Mouse (Mus musculus) cerebellum, adult 2 months (tissue): ENCODE results near the gene Cxcr1. TPM values are rescaled to one million over a fixed set of nuclear protein-coding genes. Genes with fewer than 3 reads are reported as not detected.
A peak's percentile ranks its signal among the peaks of the same experiment; 100 is the strongest.

ENCODE experiments used
- DNase-seq, 2 experiments: peaks; one replicate each; pipeline ENCODE4 v3.0.0; 2021
- H3K27ac ChIP-seq: fragments of 200-500 bp; 2 replicates; pipeline ENCODE4 v1.5.1; 2012; ENCODE audit warnings: low read length, control low read depth, inconsistent platforms; ENCODE audit not compliant: insufficient read depth
- H3K27me3 ChIP-seq: fragments of 200-500 bp; 2 replicates; pipeline ENCODE4 v1.6.1; 2012; ENCODE audit warnings: inconsistent platforms, mild to moderate bottlenecking, low read length, moderate library complexity; ENCODE audit not compliant: control insufficient read depth, insufficient read depth
- H3K4me1 ChIP-seq: fragments of 200-500 bp; 2 replicates; pipeline ENCODE4 v1.6.1; 2011; ENCODE audit warnings: low read length; ENCODE audit not compliant: control insufficient read depth, insufficient read depth
- H3K4me3 ChIP-seq: fragments of 200-500 bp; replicated peaks from 2 replicates; pipeline ENCODE3; 2011; ENCODE audit warnings: mild to moderate bottlenecking, low read depth, low read length, control low read depth; ENCODE audit not compliant: insufficient read depth
- CTCF ChIP-seq: fragments of 200-500 bp; IDR thresholded peaks from 2 replicates; pipeline ENCODE4 v1.5.1; 2011; ENCODE audit warnings: low read depth, mild to moderate bottlenecking, control low read depth, low read length, moderate library complexity, borderline replicate concordance; ENCODE audit not compliant: insufficient read depth
- POLR2A ChIP-seq: fragments of 200-500 bp; IDR thresholded peaks from 2 replicates; pipeline ENCODE4 v1.6.1; 2011; ENCODE audit warnings: low read length, control low read depth, borderline replicate concordance; ENCODE audit not compliant: insufficient read depth
- WGBS: fragments of 180-500 bp; shearing (Covaris S2); methylation state at CpG from one replicate; pipeline ENCODE4 v1.1.7; 2018; 5-methylcytosine and 5-hydroxymethylcytosine counted together
- polyA plus RNA-seq: library from polyadenylated mRNA; depleted of rRNA; stranded (reverse); fragments of >200 nt; gene quantifications from 2 replicates; pipeline ENCODE4 v1.2.3, GENCODE M21; 2012

Gene Cxcr1
- polyA plus RNA-seq, 1 experiment: not detected

DNA sequence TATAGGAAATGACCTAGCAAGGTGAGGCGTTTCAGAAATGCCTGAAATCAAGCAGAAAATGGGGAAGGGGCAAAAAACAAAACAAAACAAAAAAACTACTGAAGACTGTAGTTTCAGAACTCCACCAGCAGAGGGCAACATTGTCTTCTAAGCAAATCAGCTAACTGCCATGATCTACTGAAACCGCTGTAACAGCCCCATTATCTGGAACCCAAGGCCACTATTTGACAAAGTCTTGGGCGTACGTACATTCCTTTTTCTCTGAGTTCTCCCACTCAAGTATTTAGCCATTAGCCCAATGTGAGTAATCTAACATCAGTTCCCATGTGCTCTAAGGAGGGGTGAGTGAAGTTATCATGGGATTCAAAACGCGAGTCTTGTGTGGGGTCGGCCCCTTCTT is 11.4 kb upstream of the Cxcr1 start:
- no peaks in the 10 kb centered on the region for H3K27me3 ChIP-seq
- WGBS: 63% methylated on average over 7 of the region's 7 CpGs
- H3K4me1 ChIP-seq: no peaks in the 10 kb centered on the region
- DNase-seq: peak; percentile 12 to 23
- no peak overlapping the region for H3K27ac ChIP-seq
- no peak overlapping the region for H3K4me3 ChIP-seq
- no peak; the same call in 1 of the 2 replicates for TF ChIP-seq CTCF
- TF ChIP-seq POLR2A: no peak

DNA sequence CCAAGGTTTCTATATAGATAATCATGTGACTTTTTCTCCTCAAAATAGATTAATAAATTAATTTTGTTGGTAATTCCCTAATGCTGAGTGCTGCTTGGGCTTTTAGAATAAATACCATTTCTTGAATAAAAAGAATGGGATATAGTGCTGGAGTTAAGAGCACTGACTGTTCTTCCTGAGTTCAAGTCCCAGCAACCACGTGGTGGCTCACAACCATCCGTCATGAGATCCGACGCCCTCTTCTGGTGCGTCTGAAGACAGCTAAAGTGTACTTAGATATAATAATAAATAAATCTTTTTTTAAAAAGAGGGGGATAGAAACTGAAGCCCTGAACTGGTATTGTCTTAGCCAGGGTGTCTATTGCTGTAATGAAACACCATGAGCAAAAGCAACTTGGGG is 9.0 kb upstream of the Cxcr1 start:
- TF ChIP-seq CTCF (no peak), POLR2A (no peak)
- 68% methylated on average over 5 of the region's 5 CpGs for WGBS
- no peak for DNase-seq

DNA sequence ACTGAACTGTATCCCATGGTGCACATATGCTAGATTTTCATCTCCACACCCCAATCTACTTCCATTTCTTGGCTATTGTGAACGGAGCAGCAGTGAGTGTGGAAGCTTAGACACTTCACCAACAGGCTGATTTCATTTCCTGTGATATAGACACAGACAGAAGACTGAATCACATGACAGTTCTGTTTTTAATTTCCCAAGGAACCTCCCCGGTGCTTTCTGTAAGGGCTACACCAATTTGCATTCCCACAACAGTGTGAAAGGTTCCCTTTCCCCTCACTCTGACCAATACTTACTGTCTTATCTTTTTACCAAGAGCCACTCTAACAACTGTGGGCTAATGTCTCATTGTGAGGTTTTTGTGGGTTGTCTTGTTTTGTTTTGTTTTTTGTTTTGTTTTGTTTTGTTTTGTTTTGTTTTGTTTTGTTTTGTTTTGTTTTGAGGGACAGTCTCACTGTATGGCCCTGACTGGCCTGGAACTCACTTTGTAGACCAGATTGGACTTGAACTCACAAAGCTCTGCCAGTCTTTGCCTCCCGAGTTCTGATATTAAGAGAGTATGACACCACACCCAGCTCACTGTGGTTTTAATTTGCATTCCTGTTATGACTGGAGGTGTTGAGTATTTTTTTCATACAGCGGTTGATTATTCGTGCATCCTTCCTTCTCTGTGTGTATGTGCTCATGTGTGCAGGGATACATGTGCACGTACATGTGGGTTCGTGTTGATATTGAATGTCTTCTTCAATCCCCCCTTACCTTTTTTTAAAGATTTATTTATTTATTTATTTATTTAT is 6.8 kb upstream of the Cxcr1 start:
- no peaks in the 10 kb centered on the region for H3K27me3 ChIP-seq
- H3K4me1 ChIP-seq: no peaks in the 10 kb centered on the region

More for the DNA sequence above, 9.0 kb upstream of the Cxcr1 start:
- Histone ChIP-seq H3K27me3 (no peaks in the 10 kb centered on the region), H3K4me3 (no peak overlapping the region), H3K4me1 (no peaks in the 10 kb centered on the region), H3K27ac (no peak overlapping the region)

DNA sequence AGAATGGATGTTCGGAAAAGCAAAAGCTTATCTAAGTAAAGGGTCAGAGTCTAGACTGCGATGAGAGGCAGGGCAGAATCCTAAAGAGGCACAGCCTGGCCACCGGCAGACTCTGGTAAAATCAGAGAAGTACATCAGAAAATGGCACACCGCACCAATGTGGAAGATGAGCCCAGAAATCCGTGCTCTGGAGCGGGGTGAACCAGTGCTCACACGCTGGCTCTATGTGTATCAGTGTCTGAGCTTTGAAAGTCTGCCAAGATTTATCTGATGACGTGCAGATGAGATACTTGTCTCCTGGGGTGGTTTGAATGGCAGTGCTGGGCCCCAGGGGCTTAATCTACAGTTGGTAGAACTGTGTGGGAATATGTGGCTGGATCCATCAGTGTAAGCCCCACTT is 4.6 kb upstream of the Cxcr1 start:
- TF ChIP-seq POLR2A (no peak), CTCF (no peak)
- Histone ChIP-seq H3K27ac (no peak overlapping the region), H3K4me3 (no peak overlapping the region), H3K27me3 (no peaks in the 10 kb centered on the region), H3K4me1 (no peaks in the 10 kb centered on the region)
- DNase-seq: no peak
- 41% methylated on average over 8 of the region's 8 CpGs for WGBS

More for the DNA sequence above, 6.8 kb upstream of the Cxcr1 start:
- no peak overlapping the region for H3K27ac ChIP-seq
- WGBS: 76% methylated on average over 7 of the region's 7 CpGs
- no peak overlapping the region for H3K4me3 ChIP-seq
- no peak for TF ChIP-seq POLR2A
- DNase-seq: no peak

DNA sequence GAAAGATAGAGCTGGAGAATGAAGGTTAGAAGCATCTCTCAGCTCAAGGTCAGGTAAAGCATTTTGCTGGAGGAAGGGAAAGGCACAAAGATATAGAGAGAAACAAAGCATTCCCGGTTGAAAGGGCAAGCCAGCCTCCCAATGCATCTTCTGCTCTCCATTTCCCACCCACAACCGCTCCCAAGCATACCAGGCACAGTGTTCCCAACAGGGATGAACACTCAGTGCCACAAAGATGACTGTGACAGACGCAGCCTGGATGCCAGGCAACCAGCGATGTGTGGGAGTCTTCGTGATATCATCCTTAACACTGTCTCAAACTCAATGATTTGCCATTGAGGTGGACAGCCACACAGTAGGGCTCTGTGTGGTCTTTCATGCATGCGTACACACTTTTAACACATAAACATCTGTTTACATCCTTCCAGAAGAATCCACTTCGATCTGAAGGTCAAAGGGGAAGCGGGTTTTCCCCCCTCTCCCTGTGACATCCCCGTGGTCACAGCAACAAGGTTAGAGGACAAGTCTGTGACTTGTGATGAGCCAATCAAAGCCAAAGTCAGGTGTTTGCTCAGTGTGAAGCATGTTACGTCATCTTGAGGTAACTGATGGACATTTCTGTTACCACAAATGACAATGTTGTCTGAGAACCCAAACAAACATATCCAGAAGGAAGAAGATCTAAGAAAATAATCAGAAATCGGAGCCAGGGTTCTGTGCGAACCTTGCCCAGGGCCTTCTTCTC is 3.5 kb upstream of the Cxcr1 start:
- no peak for TF ChIP-seq CTCF
- no peak for TF ChIP-seq POLR2A
- Histone ChIP-seq H3K4me1 (no peaks in the 10 kb centered on the region), H3K4me3 (no peak overlapping the region), H3K27ac (no peak overlapping the region), H3K27me3 (no peaks in the 10 kb centered on the region)
- no peak for DNase-seq
- 77% methylated on average over 12 of the region's 12 CpGs for WGBS

DNA sequence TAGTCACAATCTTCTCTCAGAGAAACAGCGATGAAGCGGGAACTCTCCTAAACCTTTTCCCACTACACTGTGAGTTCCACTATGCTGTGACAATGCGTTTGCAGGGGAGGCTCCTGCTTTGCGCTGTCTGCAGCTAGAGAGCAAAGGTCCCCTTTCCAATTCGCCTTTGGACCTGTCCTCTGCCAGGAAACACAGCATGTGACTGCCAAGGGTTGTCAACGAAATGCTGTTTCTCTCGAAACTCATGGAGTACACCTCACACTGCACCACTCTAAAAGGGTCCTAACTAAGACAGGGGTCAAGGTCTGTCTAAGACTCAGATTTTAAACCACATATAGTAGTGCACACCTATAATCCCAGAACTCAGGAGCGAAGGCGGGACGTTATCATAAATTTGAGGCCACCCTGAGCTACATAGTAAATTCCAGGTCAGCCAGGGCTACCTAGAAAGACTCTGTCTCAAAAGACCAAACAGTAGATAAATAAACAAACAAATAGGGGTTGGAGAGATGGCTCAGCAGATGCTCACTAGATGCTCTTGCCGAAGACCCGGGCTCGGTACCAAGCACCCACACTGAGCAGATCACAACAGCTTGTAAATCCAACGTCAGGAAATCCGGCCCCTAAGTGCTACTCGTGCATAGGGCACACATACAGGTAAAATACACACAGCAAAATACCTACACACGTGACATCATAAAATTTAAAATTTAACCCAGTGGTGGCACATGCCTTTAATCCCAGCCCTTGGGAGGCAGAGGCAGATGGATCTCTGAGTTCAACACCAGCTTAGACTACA is 2.4 kb upstream of the Cxcr1 start:
- WGBS: 74% methylated on average over 17 of the region's 17 CpGs
- Histone ChIP-seq H3K4me1 (no peaks in the 10 kb centered on the region), H3K4me3 (no peak overlapping the region), H3K27me3 (no peaks in the 10 kb centered on the region), H3K27ac (no peak overlapping the region)
- no peak for TF ChIP-seq POLR2A
- no peak for TF ChIP-seq CTCF
- DNase-seq: no peak

DNA sequence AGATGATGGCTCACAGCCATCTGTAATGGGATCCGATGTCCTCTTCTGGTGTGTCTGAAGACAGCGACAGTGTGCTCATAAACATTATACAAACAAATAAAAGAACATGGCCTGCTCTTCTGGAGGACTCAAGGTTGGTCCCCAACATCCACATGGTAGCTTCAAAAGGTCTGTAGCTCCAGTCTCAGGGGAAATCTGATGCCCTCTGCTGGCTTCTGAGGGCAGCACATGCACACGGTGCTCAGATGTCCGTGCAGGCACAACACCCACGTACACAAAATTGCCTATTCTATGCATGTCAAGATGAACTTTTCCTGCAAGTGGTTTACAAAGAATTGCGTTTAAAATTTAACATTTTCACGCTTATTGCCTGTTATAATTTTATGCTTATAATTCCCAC is 1.5 kb upstream of the Cxcr1 start:
- WGBS: 51% methylated on average over 7 of the region's 7 CpGs
- Histone ChIP-seq H3K27me3 (no peaks in the 10 kb centered on the region), H3K27ac (no peak overlapping the region), H3K4me1 (no peaks in the 10 kb centered on the region), H3K4me3 (no peak overlapping the region)
- no peak for DNase-seq
- TF ChIP-seq CTCF (peak; percentile 33; the same call in 1 of the 2 replicates), POLR2A (no peak)

DNA sequence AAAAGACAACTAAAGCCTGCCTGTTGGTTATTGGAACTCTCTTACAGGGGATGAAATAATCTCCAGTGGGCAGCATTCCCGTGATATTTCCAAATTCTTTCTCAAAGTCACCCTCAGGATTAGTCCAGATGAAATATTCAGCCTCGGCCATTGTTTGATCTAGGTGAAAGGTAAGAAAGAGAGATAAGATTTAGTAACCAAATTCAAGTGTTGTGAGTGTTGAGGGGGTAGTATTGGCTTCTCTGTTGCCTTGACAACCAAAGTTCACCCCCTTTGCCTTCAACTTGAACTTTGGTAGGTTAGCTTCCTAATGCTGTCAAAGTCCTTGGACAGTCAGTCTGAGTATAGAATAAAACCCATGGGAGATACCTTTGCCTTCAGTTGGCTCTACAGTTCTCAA is 1.7 kb downstream of the Cxcr1 start:
- H3K27me3 ChIP-seq: no peaks in the 10 kb centered on the region
- H3K4me3 ChIP-seq: no peak overlapping the region
- H3K4me1 ChIP-seq: no peaks in the 10 kb centered on the region
- TF ChIP-seq CTCF (no peak), POLR2A (no peak)
- H3K27ac ChIP-seq: no peak overlapping the region
- 88% methylated on average over 2 of the region's 2 CpGs for WGBS
- DNase-seq: no peak
